Mouse (Mus musculus): ENCODE data around the gene Olfr965. TPM values are rescaled to one million over a fixed set of nuclear protein-coding genes. Genes with fewer than 3 reads are reported as not detected.

The Olfr965 gene
- polyA plus RNA-seq, 1 experiment = not detected

DNA sequence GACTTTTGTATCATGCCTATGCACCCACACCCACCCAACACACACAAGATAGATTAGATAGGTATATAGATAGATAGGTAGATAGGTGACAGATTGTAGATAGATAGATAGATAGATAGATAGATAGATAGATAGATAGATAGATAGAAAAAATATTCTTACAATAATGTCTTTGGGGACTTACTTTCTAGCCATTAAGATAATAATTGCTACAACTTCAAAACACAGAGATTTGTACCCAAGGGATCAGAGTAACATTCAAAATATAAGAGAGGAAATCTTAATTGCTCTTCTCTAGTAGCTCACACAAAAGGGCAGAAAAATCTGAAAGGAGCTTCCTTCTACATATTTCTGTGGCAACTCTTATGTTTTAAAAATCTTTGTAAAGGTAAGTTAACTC, 34.8 kb downstream of the Olfr965 start, which contains the start of gene Olfr967:
Olfr967 (plus strand) TSS at position 301 of the 400 bp plus-strand sequence.
- H3K4me1 ChIP-seq = no peaks in the 10 kb centered on the region
- no peak for TF ChIP-seq FLI1 (IDR thresholded peaks at IDR 0.05; ENCODE audit: low read length)
- no peak for TF ChIP-seq GATA1 (IDR thresholded peaks at IDR 0.05; ENCODE audit: borderline replicate concordance, low read length)
- H3K9me3 ChIP-seq = no peaks in the 10 kb centered on the region
- no peaks in the 10 kb centered on the region for H3K27me3 ChIP-seq (replicated peaks)
- no peaks in the 10 kb centered on the region for H3K36me3 ChIP-seq (replicated peaks; ENCODE audit: low read length)
- no peak within 1 kb of the TSS for H3K4me3 ChIP-seq (replicated peaks)

DNA sequence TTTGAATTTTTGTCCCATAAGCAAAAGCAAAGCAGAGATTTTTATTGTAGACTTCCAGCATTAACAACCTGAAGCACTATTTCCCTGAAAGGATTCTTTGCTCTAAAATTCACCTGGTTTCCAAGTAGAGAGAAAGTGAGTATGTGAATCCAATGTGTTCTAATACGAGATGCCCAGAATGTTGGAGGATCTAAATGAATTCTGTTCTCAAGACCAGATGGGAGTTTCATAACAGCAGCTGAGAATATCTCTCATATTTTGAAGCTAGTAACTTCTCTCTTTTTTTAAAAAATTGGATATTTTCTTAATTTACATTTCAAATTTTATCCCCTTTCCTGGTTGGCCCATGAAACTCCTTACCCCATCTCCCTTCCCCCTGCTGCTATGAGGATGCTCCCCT, 35.3 kb downstream of the Olfr965 start:
- no peaks in the 10 kb centered on the region for H3K9me3 ChIP-seq
- H3K27me3 ChIP-seq (replicated peaks) = no peaks in the 10 kb centered on the region
- no peak overlapping the region for H3K4me3 ChIP-seq (replicated peaks)
- no peaks in the 10 kb centered on the region for H3K36me3 ChIP-seq (replicated peaks; ENCODE audit: low read length)
- TF ChIP-seq FLI1 (IDR thresholded peaks at IDR 0.05; ENCODE audit: low read length) = no peak
- no peak for TF ChIP-seq GATA1 (IDR thresholded peaks at IDR 0.05; ENCODE audit: borderline replicate concordance, low read length)
- H3K4me1 ChIP-seq = no peaks in the 10 kb centered on the region

Other genes starting within 250 kb of the Olfr965 start
- not detected in 2 replicates for gene Olfr955, start 239.4 kb upstream of the Olfr965 start, polyA plus RNA-seq (2012; ENCODE audit: insufficient read depth, low replicate concordance)
- not detected in 2 replicates for gene Olfr44, start 217.4 kb upstream of the Olfr965 start, polyA plus RNA-seq (2012; ENCODE audit: insufficient read depth, low replicate concordance)
- gene Olfr957, start 195.5 kb upstream of the Olfr965 start, polyA plus RNA-seq (2012; ENCODE audit: insufficient read depth, low replicate concordance) = not detected in 2 replicates
- gene Olfr958, start 157.3 kb upstream of the Olfr965 start, polyA plus RNA-seq (2012; ENCODE audit: insufficient read depth, low replicate concordance) = not detected in 2 replicates
- not detected in 2 replicates for gene Olfr959, start 135.8 kb upstream of the Olfr965 start, polyA plus RNA-seq (2012; ENCODE audit: insufficient read depth, low replicate concordance)
- gene AW551984, start 107.0 kb upstream of the Olfr965 start, polyA plus RNA-seq (2012; ENCODE audit: insufficient read depth, low replicate concordance) = 0.17 TPM in 1 of 2 replicates, not detected in the other
- gene Olfr148, start 100.7 kb upstream of the Olfr965 start, polyA plus RNA-seq (2012; ENCODE audit: insufficient read depth, low replicate concordance) = not detected in 2 replicates
- not detected in 2 replicates for gene Olfr960, start 90.0 kb upstream of the Olfr965 start, polyA plus RNA-seq (2012; ENCODE audit: insufficient read depth, low replicate concordance)
- not detected in 2 replicates for gene Olfr961, start 66.3 kb upstream of the Olfr965 start, polyA plus RNA-seq (2012; ENCODE audit: insufficient read depth, low replicate concordance)
- not detected in 2 replicates for gene Olfr963, start 44.1 kb upstream of the Olfr965 start, polyA plus RNA-seq (2012; ENCODE audit: insufficient read depth, low replicate concordance)
- not detected in 2 replicates for gene Olfr149, start 4.2 kb upstream of the Olfr965 start, polyA plus RNA-seq (2012; ENCODE audit: insufficient read depth, low replicate concordance)
- not detected in 2 replicates for gene Olfr150, start 19.6 kb downstream of the Olfr965 start, polyA plus RNA-seq (2012; ENCODE audit: insufficient read depth, low replicate concordance)
- gene Olfr967, start 34.9 kb downstream of the Olfr965 start, polyA plus RNA-seq (2012; ENCODE audit: insufficient read depth, low replicate concordance) = not detected in 2 replicates
- 0.09 TPM in 1 of 2 replicates, not detected in the other for gene Olfr968, start 71.9 kb downstream of the Olfr965 start, polyA plus RNA-seq (2012; ENCODE audit: insufficient read depth, low replicate concordance)
- gene Olfr969, start 79.6 kb downstream of the Olfr965 start, polyA plus RNA-seq (2012; ENCODE audit: insufficient read depth, low replicate concordance) = not detected in 2 replicates
- not detected in 2 replicates for gene Olfr970, start 97.5 kb downstream of the Olfr965 start, polyA plus RNA-seq (2012; ENCODE audit: insufficient read depth, low replicate concordance)
- gene Olfr971, start 125.5 kb downstream of the Olfr965 start, polyA plus RNA-seq (2012; ENCODE audit: insufficient read depth, low replicate concordance) = not detected in 2 replicates
- gene Olfr972, start 155.1 kb downstream of the Olfr965 start, polyA plus RNA-seq (2012; ENCODE audit: insufficient read depth, low replicate concordance) = not detected in 2 replicates
- not detected in 2 replicates for gene Olfr229, start 196.0 kb downstream of the Olfr965 start, polyA plus RNA-seq (2012; ENCODE audit: insufficient read depth, low replicate concordance)
- not detected in 2 replicates for gene Olfr974, start 226.1 kb downstream of the Olfr965 start, polyA plus RNA-seq (2012; ENCODE audit: insufficient read depth, low replicate concordance)
- not detected in 2 replicates for gene Olfr975, start 240.7 kb downstream of the Olfr965 start, polyA plus RNA-seq (2012; ENCODE audit: insufficient read depth, low replicate concordance)
- not detected in 2 replicates for gene Olfr976, start 249.8 kb downstream of the Olfr965 start, polyA plus RNA-seq (2012; ENCODE audit: insufficient read depth, low replicate concordance)